In the genomic region with DNA sequence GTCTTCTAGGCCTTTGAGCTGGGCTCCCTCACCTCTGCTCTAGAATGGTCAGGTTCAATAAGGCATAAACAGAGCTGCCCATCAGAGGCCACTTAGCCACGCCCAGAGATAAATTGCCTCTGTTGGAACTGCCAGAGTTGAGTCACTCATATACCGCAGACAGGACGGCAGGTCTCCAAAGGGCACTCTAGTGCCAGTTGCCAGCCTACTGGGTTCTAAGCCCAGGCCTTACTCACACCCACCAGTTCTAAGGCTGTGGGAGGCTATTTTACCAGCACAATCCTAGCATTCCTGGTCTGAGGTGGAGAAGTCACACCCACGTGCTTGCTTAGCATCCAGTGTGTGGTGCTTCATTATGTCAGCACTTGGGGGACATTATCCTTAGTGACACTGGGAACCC, we compare ENCODE assay signal across 11 mouse cellular contexts. TPM values are rescaled to one million over a fixed set of nuclear protein-coding genes. Genes with fewer than 3 reads are reported as not detected.
DNase-seq lines count a peak whose midpoint lies in the region; ATAC-seq and TF ChIP-seq lines count a peak whose summit lies in the region.
"Had no signal": no experiment of that assay in that cellular context is flagged by ENCODE, and none has a peak within 500 bp of the region (broad histone marks: within the 10 kb centered on the region; RNA-seq: fewer than 3 reads in every experiment).

No protein-coding gene starts in this region.

- peaks cover 78% of the 10 kb centered on the region for H3K4me1 ChIP-seq in heart, embryonic 10.5 days

- no peak overlapping the region for H3K4me3 ChIP-seq in heart, embryonic 10.5 days
- H3K4me3 ChIP-seq in left cerebral cortex, adult 2 months, result no peak overlapping the region
- H3K4me3 ChIP-seq: embryonic facial prominence, embryonic 15.5 days had no signal

- DNase-seq in heart, embryonic 10.5 days (ENCODE audit: low spot score), result no peak
- no peak for DNase-seq in heart, adult 8-10 months (ENCODE audit: low spot score)
- DNase-seq in 3T3-L1 (ENCODE audit: low read depth, low spot score) (peak; percentile 89), liver (peak; percentile 84)
- peak; percentile 51 for DNase-seq in adrenal gland, postnatal 25 days
- no peak for DNase-seq in thymus, postnatal 4 days
- DNase-seq in left cerebral cortex, adult 2 months (ENCODE audit: extremely low spot score in 1 of 2, low spot score in 2 of 2), result no peak
- DNase-seq: right cerebral cortex, postnatal 25 days had no signal

- WGBS in heart, embryonic 10.5 days, result 53% methylated on average over 4 of the region's 4 CpGs

- no peak for TF ChIP-seq CTCF in left cerebral cortex, adult 2 months (IDR thresholded peaks at IDR 0.05)

- no peaks in the 10 kb centered on the region for H3K9me3 ChIP-seq in heart, embryonic 10.5 days
- H3K9me3 ChIP-seq: embryonic facial prominence, embryonic 15.5 days had no signal

- H3K36me3 ChIP-seq in heart, embryonic 10.5 days, result no peaks in the 10 kb centered on the region
- H3K36me3 ChIP-seq: embryonic facial prominence, embryonic 15.5 days had no signal

- peak overlapping the region; percentile 92 for H3K27ac ChIP-seq in heart, embryonic 10.5 days
- H3K27ac ChIP-seq in left cerebral cortex, adult 2 months, result no peak overlapping the region
- H3K27ac ChIP-seq: embryonic facial prominence, embryonic 15.5 days; hindbrain, postnatal 0 days had no signal

- intact Hi-C loops in left cerebral cortex, adult 2 months (cut with DNase I), result no loop called here

- ATAC-seq in granulocyte monocyte progenitor cell, adult 5-6 weeks (replicated peaks; ENCODE audit: poor library complexity, severe bottlenecking), result no peak
- ATAC-seq: hindbrain, postnatal 0 days had no signal

- H3K27me3 ChIP-seq in heart, embryonic 10.5 days (ENCODE audit: insufficient read depth, poor library complexity, severe bottlenecking), result no peaks in the 10 kb centered on the region
- H3K27me3 ChIP-seq: embryonic facial prominence, embryonic 15.5 days had no signal

RNA-seq across cellular contexts. Expression of gene Pim1, which starts 50.6 kb away (rescaled TPM):
- polyA plus RNA-seq in heart, embryonic 10.5 days (2016; fragmentation: Nextera tagmentation; extraction: Ambion mirVana), result 28.7 and 31.4 TPM in 2 replicates
- 10 to 100 TPM; 16.0 to 22.3 (median 17.4) TPM for total RNA-seq in heart, adult 8-10 months (2022)
- 88.8 and 160 TPM in 2 replicates for total RNA-seq in adrenal gland, postnatal 25 days (2021)
- total RNA-seq in granulocyte monocyte progenitor cell, adult 5-6 weeks (2014; fragmentation: Nextera tagmentation), result 33.0 and 59.6 TPM in 2 replicates
- total RNA-seq in granulocyte monocyte progenitor cell, adult 5-6 weeks (2017), result 89.9 and 94.0 TPM in 2 replicates
- total RNA-seq in left cerebral cortex, adult 2 months (2021), result 10 to 100 TPM in 1 of 2 experiments, 1 to 10 TPM in 1; 9.2 to 13.6 TPM

Comparison
In these comparisons a context has a peak if more than half of its experiments do, and no peak if none do; other contexts are left out.
1. DNase-seq: peak in 3T3-L1 (single experiment), adrenal gland, postnatal 25 days (single experiment) and liver (single experiment); none in heart, embryonic 10.5 days (single experiment), heart, adult 8-10 months (single experiment), thymus, postnatal 4 days (single experiment) and left cerebral cortex, adult 2 months (0 of 2).